Mouse (Mus musculus) neural tube, embryonic 12.5 days (tissue): ENCODE results near the gene Ppfia2. TPM values are rescaled to one million over a fixed set of nuclear protein-coding genes. Genes with fewer than 3 reads are reported as not detected.
A peak's percentile ranks its signal among the peaks of the same experiment; 100 is the strongest.

ENCODE experiments used
- ATAC-seq: fragments of 200-750 bp; cut with Nextera tagmentation; 2 replicates; pipeline ENCODE4 v1.8.0; 2017; ENCODE audit warnings: low read depth, mild to moderate bottlenecking, moderate TSS enrichment, moderate library complexity; ENCODE audit not compliant: low FRiP score
- H3K27ac ChIP-seq: fragments of 300-500 bp; sonication (generic); 2 replicates; pipeline ENCODE4 v1.5.1; 2016
- H3K27me3 ChIP-seq: fragments of 300-500 bp; sonication (generic); replicated peaks from 2 replicates; pipeline ENCODE4 v1.6.1; 2016; ENCODE audit warnings: mild to moderate bottlenecking
- H3K36me3 ChIP-seq: fragments of 300-500 bp; sonication (generic); 2 replicates; pipeline ENCODE4 v1.6.1; 2016; ENCODE audit warnings: mild to moderate bottlenecking
- H3K4me1 ChIP-seq: fragments of 300-500 bp; sonication (generic); 2 replicates; pipeline ENCODE4 v1.6.1; 2016
- H3K4me2 ChIP-seq: fragments of 300-500 bp; sonication (generic); replicated peaks from 2 replicates; pipeline ENCODE4 v1.6.1; 2016; ENCODE audit warnings: mild to moderate bottlenecking
- H3K4me3 ChIP-seq: fragments of 300-500 bp; sonication (generic); 2 replicates; pipeline ENCODE4 v1.5.1; 2016
- H3K9ac ChIP-seq: fragments of 300-500 bp; sonication (generic); 2 replicates; pipeline ENCODE4 v1.6.1; 2016; ENCODE audit warnings: mild to moderate bottlenecking
- H3K9me3 ChIP-seq: fragments of 300-500 bp; sonication (generic); 2 replicates; pipeline ENCODE4 v1.6.1; 2016; ENCODE audit warnings: mild to moderate bottlenecking
- WGBS: fragments of 180-500 bp; shearing (Covaris S2); methylation state at CpG from one replicate; pipeline ENCODE4 v1.1.7; 2016; 5-methylcytosine and 5-hydroxymethylcytosine counted together
- polyA plus RNA-seq: library from polyadenylated mRNA; unstranded; fragments of >200 nt; fragmentation: Nextera tagmentation; extraction: Ambion mirVana; gene quantifications from 2 replicates; pipeline ENCODE4 v1.2.1, GENCODE M21; 2016

Gene Ppfia2
- polyA plus RNA-seq, 1 experiment from 2014 or later = 10.3 TPM

DNA sequence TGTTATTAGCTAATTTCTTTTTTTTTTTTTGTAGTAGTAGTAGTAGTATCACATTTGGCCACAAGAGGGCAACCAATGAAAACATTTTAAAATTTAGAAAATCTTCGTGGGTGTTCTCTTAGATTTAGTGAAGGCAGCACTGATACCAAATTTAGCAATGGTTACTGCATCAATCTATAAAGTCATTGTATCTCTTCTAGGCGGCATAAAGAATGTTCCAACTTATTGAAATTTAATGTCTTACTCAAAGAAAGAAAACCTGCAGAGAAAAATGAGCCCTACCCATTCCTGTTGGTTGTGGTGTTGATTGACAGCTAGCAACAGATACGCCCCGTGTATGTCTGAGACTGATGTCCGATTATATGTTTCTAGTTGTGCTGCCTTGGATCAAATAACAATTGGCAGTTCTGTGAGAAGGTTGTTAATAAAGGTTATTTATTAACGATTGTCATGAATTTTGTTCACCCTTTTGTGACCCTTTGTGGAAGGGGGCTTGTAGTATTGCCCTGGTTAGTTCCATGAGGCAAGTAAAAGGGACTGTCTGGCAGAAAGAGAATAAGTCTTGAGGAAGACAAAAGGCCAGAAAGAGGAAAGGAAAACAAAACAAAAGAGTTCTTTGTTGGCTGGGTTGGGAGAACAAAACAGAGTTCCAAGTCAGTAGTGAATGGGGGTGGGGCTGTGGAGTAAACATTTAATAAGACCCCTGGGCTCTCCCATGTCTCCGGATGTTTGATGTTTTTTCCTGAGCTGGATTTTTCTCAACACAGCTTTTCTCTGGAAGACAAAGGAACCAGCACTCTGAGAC lies 139.2 kb downstream of the Ppfia2 start:
- ATAC-seq = peak; percentile 84
- H3K9me3 ChIP-seq = no peaks in the 10 kb centered on the region
- no peaks in the 10 kb centered on the region for H3K27me3 ChIP-seq
- no peaks in the 10 kb centered on the region for H3K36me3 ChIP-seq
- peak overlapping the region; percentile 45 for H3K4me2 ChIP-seq
- WGBS = 7% methylated on average over 7 of the region's 7 CpGs
- H3K9ac ChIP-seq = peak overlapping the region; percentile 1; the same call in 1 of the 2 replicates
- no peaks in the 10 kb centered on the region for H3K4me1 ChIP-seq
- H3K27ac ChIP-seq = no peak overlapping the region
- H3K4me3 ChIP-seq = 0 out of 2 replicates have a peak overlapping the region, but pooled peaks have one; percentile 0

DNA sequence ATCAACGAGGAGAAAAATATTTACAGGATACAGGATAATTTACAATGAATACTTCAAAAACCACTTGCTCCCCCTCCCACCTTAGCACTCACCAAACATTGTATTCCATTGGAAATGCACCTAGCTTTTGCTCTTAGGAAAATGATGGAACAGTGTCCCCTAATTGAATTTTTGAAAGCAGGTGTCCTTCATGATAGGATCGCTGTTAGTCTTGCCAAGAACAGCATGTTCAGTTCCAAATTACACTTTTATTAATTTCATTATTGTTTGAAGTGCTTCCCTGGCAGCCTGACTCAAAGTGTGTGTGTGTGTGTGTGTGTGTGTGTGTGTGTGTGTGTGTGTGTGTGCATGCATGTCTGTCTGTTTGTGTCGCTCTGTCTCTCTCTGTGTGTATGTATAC lies 140.1 kb downstream of the Ppfia2 start:
- Histone ChIP-seq H3K9me3 (no peaks in the 10 kb centered on the region), H3K4me3 (no peak overlapping the region), H3K4me1 (no peaks in the 10 kb centered on the region), H3K27ac (no peak overlapping the region), H3K4me2 (no peak overlapping the region), H3K36me3 (no peaks in the 10 kb centered on the region), H3K27me3 (no peaks in the 10 kb centered on the region), H3K9ac (no peak overlapping the region)
- WGBS = 61% methylated on average over 3 of the region's 3 CpGs
- ATAC-seq = no peak

DNA sequence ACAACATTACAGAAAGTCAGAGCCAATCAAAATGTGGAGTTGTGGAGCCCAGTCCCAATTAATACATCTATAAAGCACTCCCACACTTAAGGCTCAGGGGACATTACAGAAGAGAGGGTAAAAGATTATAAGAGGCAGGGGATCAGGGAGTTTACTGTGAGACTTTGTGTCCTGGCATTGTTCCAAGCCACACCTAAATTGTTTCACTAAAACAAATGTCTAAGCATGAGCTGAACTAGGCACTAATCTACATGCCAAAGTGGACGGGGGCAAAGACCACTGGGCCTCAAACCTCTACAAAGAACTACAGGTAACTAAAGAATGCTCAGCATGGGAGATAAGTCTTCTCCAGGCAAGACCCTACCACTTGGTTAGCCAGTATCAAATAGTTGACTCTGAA lies 148.1 kb downstream of the Ppfia2 start:
- no peaks in the 10 kb centered on the region for H3K36me3 ChIP-seq
- H3K27ac ChIP-seq = no peak overlapping the region
- H3K4me2 ChIP-seq = no peak overlapping the region
- ATAC-seq = no peak
- no peaks in the 10 kb centered on the region for H3K27me3 ChIP-seq
- no peak overlapping the region for H3K4me3 ChIP-seq
- WGBS = 79% methylated on average over 1 of the region's 1 CpGs
- H3K4me1 ChIP-seq = no peaks in the 10 kb centered on the region
- H3K9me3 ChIP-seq = no peaks in the 10 kb centered on the region
- H3K9ac ChIP-seq = no peak overlapping the region

DNA sequence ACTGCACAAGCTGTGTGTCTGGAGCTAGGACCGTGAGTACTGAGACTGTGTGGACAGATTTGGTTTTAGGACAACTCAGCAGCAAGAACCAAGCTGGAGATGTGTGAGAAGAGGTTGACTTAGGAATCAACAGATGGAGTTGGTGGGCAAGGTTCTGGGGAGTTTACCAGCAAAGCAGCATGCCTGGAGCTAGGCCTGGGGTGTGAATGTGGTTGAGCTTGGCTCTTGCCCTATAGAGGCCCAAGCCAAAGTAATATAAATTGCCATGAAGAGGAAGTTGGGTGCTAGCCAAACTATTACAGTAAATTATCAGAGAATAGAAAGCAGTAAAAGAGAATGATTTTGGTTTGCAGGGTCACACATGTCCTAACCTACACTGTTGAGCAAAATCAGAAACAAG lies 150.8 kb downstream of the Ppfia2 start:
- no peak overlapping the region for H3K9ac ChIP-seq
- no peaks in the 10 kb centered on the region for H3K36me3 ChIP-seq
- no peak overlapping the region for H3K27ac ChIP-seq
- no peaks in the 10 kb centered on the region for H3K27me3 ChIP-seq
- 92% methylated on average over 1 of the region's 1 CpGs for WGBS
- ATAC-seq = no peak
- H3K4me2 ChIP-seq = no peak overlapping the region
- no peaks in the 10 kb centered on the region for H3K4me1 ChIP-seq
- H3K9me3 ChIP-seq = no peaks in the 10 kb centered on the region
- H3K4me3 ChIP-seq = no peak overlapping the region

DNA sequence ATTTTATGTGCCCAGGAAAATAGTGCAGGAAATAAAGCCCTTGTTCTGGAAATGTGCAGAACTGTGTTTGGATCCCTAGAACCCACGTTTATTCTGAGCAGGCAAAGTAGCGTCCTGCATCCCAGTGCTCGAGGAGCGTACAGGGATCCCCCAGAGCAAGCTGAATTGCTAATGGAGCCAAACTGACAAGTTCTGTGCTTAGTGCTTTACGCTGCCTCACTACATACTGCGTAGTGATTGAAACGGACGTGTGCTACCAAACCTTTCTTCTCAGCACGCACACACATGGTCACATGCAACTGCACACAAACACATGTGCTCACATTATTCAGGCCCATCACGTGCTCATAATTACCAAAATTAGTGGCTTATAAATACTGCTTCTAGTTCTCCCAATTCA lies 153.2 kb downstream of the Ppfia2 start:
- H3K4me1 ChIP-seq = no peaks in the 10 kb centered on the region
- H3K9ac ChIP-seq = no peak overlapping the region
- H3K9me3 ChIP-seq = no peaks in the 10 kb centered on the region
- H3K4me3 ChIP-seq = no peak overlapping the region
- H3K27ac ChIP-seq = no peak overlapping the region
- 84% methylated on average over 10 of the region's 10 CpGs for WGBS
- H3K4me2 ChIP-seq = no peak overlapping the region
- no peaks in the 10 kb centered on the region for H3K36me3 ChIP-seq
- H3K27me3 ChIP-seq = no peaks in the 10 kb centered on the region
- ATAC-seq = no peak

DNA sequence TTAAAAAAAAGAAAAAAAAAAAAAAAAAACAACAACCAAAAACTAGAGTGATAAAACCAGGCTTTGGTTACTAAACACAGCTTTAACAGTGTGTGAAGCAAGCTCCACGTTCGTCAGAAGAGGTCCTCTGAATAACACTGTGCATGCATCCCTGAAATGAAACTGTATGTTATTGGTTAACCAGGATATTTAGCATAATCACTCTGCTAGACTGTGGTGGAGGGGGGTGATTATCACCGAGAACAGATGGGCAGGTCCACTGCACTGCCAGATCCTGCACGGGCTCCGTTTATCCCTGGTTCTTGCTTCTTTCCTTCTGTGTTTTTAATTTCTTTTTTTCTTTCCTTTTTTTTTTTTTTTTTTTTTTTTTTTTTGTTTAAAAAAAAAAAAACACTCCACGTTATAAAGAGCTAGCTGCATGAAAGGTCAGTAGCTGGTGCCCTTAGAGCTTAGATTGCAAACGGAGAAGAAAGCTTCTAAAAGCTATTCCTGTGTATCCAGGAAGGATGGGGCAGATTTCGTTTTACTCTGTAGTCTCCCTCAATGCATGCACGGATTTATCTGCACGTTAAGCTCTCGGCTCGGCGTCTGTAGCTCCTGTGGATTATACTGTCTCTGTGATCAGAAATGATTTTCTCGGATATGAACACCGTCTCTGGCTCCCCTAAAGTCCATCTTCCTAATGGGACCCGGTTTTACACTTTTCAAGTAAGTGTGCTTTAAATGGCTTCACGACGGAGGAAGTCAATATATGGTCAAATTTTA lies 162.2 kb downstream of the Ppfia2 start:
- H3K4me2 ChIP-seq = no peak overlapping the region; the same call in 1 of the 2 replicates
- H3K9ac ChIP-seq = no peak overlapping the region
- H3K27me3 ChIP-seq = no peaks in the 10 kb centered on the region
- 60% methylated on average over 18 of the region's 18 CpGs for WGBS
- H3K9me3 ChIP-seq = no peaks in the 10 kb centered on the region
- no peak overlapping the region for H3K4me3 ChIP-seq
- H3K36me3 ChIP-seq = no peaks in the 10 kb centered on the region
- ATAC-seq = peak; percentile 79
- H3K4me1 ChIP-seq = no peaks in the 10 kb centered on the region
- H3K27ac ChIP-seq = no peak overlapping the region

DNA sequence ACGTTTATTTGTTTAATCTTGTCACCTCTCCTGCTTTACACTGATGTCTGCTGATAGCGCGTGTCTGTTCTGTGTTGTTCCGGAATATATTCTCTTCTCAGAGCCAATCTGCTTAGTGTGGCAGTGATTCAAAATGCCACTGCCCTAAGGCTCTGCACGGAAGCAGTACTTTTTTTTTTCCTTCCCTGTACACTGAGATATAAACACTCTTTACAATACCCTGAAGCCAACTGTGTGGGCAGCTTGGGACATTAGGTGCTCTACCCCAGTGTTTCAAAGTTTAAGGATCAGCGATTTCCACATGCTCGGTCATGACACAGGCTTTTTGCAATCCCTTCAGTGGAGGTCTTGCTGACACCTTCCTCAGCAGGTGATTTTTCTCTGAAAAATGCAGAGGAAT lies 163.8 kb downstream of the Ppfia2 start:
- no peaks in the 10 kb centered on the region for H3K27me3 ChIP-seq
- no peaks in the 10 kb centered on the region for H3K4me1 ChIP-seq
- no peak overlapping the region for H3K4me2 ChIP-seq
- no peak overlapping the region for H3K9ac ChIP-seq
- H3K36me3 ChIP-seq = no peaks in the 10 kb centered on the region
- WGBS = 77% methylated on average over 7 of the region's 7 CpGs
- no peak overlapping the region for H3K4me3 ChIP-seq
- no peaks in the 10 kb centered on the region for H3K9me3 ChIP-seq
- H3K27ac ChIP-seq = no peak overlapping the region
- no peak for ATAC-seq

DNA sequence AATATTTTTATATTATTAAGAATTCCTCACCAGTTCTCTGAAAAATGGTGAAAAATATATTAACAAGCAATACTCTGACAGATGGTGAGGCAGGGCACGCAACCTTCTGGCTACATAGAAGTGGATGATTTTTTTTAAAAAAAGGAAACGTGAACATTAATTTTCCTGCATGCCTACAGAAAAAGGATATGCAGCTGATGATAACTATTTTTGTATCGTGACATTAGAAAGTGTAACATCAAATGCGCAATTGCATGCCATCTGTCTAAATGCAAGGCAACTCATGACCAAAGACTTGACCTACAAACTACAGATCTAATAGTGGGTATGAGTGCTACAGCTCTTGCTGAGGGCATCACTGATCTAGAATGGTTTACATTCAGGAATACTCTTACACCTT lies 182.1 kb downstream of the Ppfia2 start:
- Histone ChIP-seq H3K9ac (no peak overlapping the region), H3K4me2 (no peak overlapping the region), H3K4me1 (no peaks in the 10 kb centered on the region), H3K9me3 (no peaks in the 10 kb centered on the region), H3K27me3 (no peaks in the 10 kb centered on the region), H3K36me3 (no peaks in the 10 kb centered on the region), H3K27ac (no peak overlapping the region), H3K4me3 (no peak overlapping the region)
- no peak for ATAC-seq
- 91% methylated on average over 4 of the region's 4 CpGs for WGBS

DNA sequence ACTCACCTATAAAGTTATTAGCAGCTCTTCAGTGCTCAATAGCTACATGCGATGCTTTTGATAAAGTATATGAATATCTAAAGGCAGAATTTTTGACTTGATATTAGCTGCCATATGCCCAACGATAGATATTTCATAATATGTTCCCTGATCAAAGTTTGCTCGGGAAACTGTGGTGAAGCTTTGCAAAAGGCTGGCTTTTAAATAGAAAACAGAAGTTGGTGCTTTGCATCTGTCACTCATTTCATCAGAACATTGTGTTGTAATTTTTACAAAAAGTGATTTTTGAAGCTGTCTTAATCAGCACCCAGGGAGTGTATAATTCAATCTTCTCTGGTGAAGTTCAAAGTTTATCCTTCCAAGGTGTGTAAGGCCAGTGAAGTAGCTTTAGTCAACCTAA lies 195.1 kb downstream of the Ppfia2 start:
- no peaks in the 10 kb centered on the region for H3K9me3 ChIP-seq
- H3K27ac ChIP-seq = no peak overlapping the region
- no peak overlapping the region for H3K9ac ChIP-seq
- H3K36me3 ChIP-seq = no peaks in the 10 kb centered on the region
- ATAC-seq = no peak
- H3K4me2 ChIP-seq = no peak overlapping the region
- 93% methylated on average over 3 of the region's 3 CpGs for WGBS
- no peak overlapping the region for H3K4me3 ChIP-seq
- no peaks in the 10 kb centered on the region for H3K27me3 ChIP-seq
- H3K4me1 ChIP-seq = no peaks in the 10 kb centered on the region

DNA sequence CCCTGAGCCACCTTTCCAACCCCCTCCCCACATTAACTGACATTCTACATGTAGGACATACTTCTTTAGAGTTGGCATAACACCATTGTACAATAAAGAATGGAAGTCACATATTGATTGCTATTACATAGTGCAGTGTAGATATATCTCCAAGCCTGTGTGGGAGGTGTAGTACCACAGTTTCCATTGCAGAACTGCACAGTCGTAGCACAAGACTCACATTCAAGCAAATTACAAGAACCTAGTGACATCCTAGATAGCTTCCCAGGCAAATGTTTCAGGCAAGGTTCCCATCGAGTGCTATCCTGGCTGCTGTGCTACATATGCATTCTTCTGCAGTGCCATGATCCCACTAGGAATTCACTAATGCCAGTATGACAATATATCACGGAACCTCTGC lies 200.0 kb downstream of the Ppfia2 start:
- H3K27me3 ChIP-seq = no peaks in the 10 kb centered on the region
- no peak overlapping the region for H3K4me3 ChIP-seq
- no peak for ATAC-seq
- H3K27ac ChIP-seq = no peak overlapping the region
- no peaks in the 10 kb centered on the region for H3K9me3 ChIP-seq
- no peak overlapping the region for H3K9ac ChIP-seq
- no peaks in the 10 kb centered on the region for H3K36me3 ChIP-seq
- H3K4me1 ChIP-seq = no peaks in the 10 kb centered on the region
- 79% methylated on average over 3 of the region's 3 CpGs for WGBS
- H3K4me2 ChIP-seq = no peak overlapping the region

DNA sequence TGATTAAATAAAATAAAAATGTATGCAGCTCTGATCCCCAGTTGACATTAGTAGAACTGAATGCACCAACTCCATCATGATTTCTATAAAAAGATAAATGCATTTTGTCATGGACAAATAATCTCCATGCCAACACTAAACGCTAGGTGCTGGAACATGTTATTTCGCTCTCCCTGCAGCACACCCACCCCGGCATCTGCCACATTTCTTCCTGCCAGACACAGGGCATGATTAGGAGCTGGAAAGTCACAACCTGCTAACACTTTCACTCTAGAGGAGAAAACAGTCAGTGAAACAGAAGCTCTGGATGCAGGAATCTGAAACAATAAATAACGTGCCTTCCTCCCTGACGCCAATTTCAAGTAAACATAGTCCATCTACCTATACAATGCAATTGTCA lies 211.3 kb downstream of the Ppfia2 start:
- H3K4me2 ChIP-seq = no peak overlapping the region
- ATAC-seq = no peak
- WGBS = 91% methylated on average over 5 of the region's 5 CpGs
- no peak overlapping the region for H3K9ac ChIP-seq
- H3K4me3 ChIP-seq = no peak overlapping the region
- no peaks in the 10 kb centered on the region for H3K9me3 ChIP-seq
- no peaks in the 10 kb centered on the region for H3K36me3 ChIP-seq
- H3K27ac ChIP-seq = no peak overlapping the region
- no peaks in the 10 kb centered on the region for H3K27me3 ChIP-seq
- no peaks in the 10 kb centered on the region for H3K4me1 ChIP-seq

DNA sequence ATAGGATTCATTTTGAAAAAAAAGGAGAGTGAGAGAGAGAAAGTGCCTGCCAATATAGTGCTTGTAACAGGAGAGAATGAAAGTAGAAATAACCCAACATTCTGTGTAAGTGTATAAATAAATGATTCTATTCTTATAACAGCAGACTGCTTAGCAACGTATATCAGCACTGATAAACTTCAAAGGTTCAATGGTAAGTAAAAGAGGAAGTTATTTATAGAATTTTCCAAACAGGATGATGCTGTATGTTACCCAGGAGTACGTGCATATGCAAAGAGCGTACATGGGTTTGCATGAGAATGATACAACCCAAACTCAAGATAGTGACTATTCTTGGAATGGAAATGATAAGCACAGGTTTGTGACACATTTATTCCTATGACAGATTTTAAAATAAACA lies 215.4 kb downstream of the Ppfia2 start:
- Histone ChIP-seq H3K36me3 (no peaks in the 10 kb centered on the region), H3K27ac (no peak overlapping the region), H3K4me3 (no peak overlapping the region), H3K9ac (no peak overlapping the region), H3K4me1 (no peaks in the 10 kb centered on the region), H3K27me3 (no peaks in the 10 kb centered on the region), H3K4me2 (no peak overlapping the region), H3K9me3 (no peaks in the 10 kb centered on the region)
- ATAC-seq = no peak
- 88% methylated on average over 3 of the region's 3 CpGs for WGBS
